Mouse (Mus musculus): ENCODE measurements at regions not wholly inside any gene's neighbourhood (a gene's known extent, or its start where the extent isn't known, plus 50 kb on each side); places are given as distances from the start of the nearest gene placed in this dataset.

DNA sequence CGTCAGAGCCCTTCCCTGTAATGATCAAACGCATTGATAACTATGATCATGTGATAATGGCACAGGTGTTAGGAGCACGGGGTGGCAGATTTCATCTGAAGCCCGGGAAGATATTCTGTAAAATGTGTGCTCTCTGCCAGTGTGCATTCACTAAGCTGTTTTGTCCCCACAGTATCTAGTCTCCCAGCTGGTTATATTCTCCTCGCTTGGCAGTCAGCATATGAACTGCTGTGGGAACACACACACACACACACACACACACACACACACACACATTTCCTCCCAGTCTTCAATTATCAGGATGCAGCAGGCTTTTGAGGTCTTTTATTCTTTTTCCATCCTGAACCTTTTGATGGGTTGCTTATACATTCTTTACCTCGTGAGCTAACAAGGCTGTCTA is 365.8 kb upstream of the Id4 start:
- no peak for TF ChIP-seq CTCF (IDR thresholded peaks at IDR 0.05; ENCODE audit: low read depth)
- no peak for TF ChIP-seq EP300 (IDR thresholded peaks at IDR 0.05; ENCODE audit: low read depth)
